Mouse (Mus musculus) brain, embryonic 14.5 days (tissue): Measurements from ENCODE around the gene Vac14.

Experiments
- CTCF ChIP-seq: fragments of 200-500 bp; IDR thresholded peaks from 2 replicates; pipeline ENCODE4 v1.5.1; 2012; ENCODE audit warnings: inconsistent platforms, mild to moderate bottlenecking, moderate library complexity, borderline replicate concordance; ENCODE audit not compliant: insufficient read depth, insufficient read length; ENCODE audit errors: extremely low read depth
- POLR2A ChIP-seq: fragments of 200-500 bp; IDR thresholded peaks from 2 replicates; pipeline ENCODE4 v1.6.1; 2012; ENCODE audit warnings: mild to moderate bottlenecking, inconsistent platforms, borderline replicate concordance; ENCODE audit not compliant: poor library complexity, insufficient read depth, insufficient read length, severe bottlenecking; ENCODE audit errors: extremely low read depth

DNA sequence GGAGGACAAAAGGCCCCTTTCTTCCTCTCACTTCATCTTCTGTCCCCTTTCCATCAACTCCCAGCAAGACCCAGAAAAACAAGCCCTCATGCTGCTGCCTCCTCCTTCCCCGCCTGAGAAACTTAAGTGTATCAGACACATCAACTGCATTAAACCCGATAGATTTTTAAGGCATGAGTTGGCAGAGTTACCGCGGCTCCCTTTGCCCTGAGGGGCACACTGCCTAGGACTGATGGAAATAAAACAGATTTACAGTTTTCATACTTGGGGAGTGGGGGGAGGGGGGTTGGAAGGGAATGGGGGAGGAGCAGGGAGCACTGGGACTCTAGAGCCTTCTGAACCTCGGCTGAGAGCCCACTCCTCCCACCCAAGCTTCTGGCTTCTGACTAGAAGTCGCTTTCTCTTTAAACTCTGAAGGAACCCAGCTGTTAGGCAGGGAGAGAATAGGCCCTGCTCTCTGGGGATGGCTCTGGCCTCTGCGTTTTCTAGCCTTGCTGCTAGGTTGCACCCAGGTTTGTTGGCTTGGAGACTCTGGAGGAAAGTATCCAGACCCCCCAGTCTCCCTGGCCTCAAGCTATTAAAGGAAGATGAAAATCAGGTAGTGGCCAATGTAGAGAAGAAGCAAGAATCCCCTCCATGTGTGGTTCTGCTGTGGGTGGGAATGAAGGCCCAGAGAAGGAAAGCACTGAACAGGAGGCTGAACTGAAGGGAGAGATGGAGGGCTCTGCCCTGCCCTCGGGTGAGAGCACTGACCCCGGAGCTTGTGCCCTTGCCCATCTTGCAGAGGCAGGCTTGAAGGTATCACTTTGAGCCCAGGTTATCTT lies 84.5 kb downstream of the Vac14 start:
- TF ChIP-seq POLR2A, result no peak
- no peak for TF ChIP-seq CTCF
